Mouse (Mus musculus): ENCODE data around the gene Olfr243. TPM values are rescaled to one million over a fixed set of nuclear protein-coding genes. Genes with fewer than 3 reads are reported as not detected.
"Not testable (repeated sequence)": the region's sequence is repeated elsewhere in the genome, so short reads cannot be mapped to it uniquely, and the experiment has no call there.

Gene Olfr243
- not detected in 2 replicates for polyA plus RNA-seq (2016; fragmentation: Nextera tagmentation; extraction: Ambion mirVana)

GRCm38 (mm10) chr7:103714371-103714770 is at the start of gene Olfr243:
Gene Olfr243 (plus strand): TSS chr7:103714671.
- no peaks in the 10 kb centered on the region for H3K36me3 ChIP-seq
- no peaks in the 10 kb centered on the region for H3K9me3 ChIP-seq
- H3K27ac ChIP-seq, result no peak within 1 kb of the TSS
- H3K4me1 ChIP-seq (replicated peaks), result no peaks in the 10 kb centered on the region
- no peak within 1 kb of the TSS for H3K4me3 ChIP-seq
- H3K27me3 ChIP-seq (ENCODE audit: insufficient read depth, poor library complexity, severe bottlenecking), result no peaks in the 10 kb centered on the region
- DNase-seq (ENCODE audit: low spot score), result no peak

- H3K9me3 ChIP-seq, result no peaks in the 10 kb centered on the region
- WGBS, result 95% methylated on average over 2 of the region's 2 CpGs
- H3K27ac ChIP-seq, result no peak within 1 kb of the TSS
Observed at GRCm38 (mm10) chr7:103671091-103671490, 43.4 kb upstream of the Olfr243 start, which contains the start of gene Olfr624. Gene Olfr624 (minus strand): TSS chr7:103671191.

GRCm38 (mm10) chr7:103682420-103682819 is 32.1 kb upstream of the Olfr243 start, which contains the start of gene Olfr625-ps1:
Gene Olfr625-ps1 (plus strand): TSS chr7:103682720.
- Histone ChIP-seq H3K4me1 (replicated peaks) (no peaks in the 10 kb centered on the region), H3K9me3 (no peaks in the 10 kb centered on the region), H3K27ac (no peak within 1 kb of the TSS), H3K36me3 (no peaks in the 10 kb centered on the region), H3K4me3 (no peak within 1 kb of the TSS), H3K27me3 (ENCODE audit: insufficient read depth, poor library complexity, severe bottlenecking) (no peaks in the 10 kb centered on the region)
- DNase-seq (ENCODE audit: low spot score), result no peak

More at GRCm38 (mm10) chr7:103671091-103671490, 43.4 kb upstream of the Olfr243 start, which contains the start of gene Olfr624:
- no peak for DNase-seq (ENCODE audit: low spot score)
- Histone ChIP-seq H3K4me1 (replicated peaks) (no peaks in the 10 kb centered on the region), H3K4me3 (no peak within 1 kb of the TSS), H3K27me3 (ENCODE audit: insufficient read depth, poor library complexity, severe bottlenecking) (no peaks in the 10 kb centered on the region), H3K36me3 (no peaks in the 10 kb centered on the region)

DNA sequence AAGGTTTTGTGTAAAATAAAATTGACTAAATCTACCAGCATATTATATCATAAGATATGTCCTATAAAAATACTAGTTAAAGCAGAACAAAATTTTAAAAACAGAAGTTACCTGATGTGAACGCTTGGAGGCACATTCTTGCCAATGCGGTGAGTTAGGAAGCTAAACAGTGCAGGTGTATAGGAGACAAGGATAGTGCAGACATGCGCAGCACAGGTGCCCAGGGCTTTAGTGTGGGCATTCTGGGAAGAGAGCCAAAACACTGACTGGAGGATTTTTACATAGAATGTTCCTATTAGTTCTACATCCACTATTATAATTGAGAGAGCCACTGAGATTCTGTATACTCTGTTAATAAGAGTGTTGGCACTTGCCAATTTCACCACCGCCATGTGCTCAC is 15.0 kb upstream of the Olfr243 start:
- 90% methylated on average over 4 of the region's 4 CpGs for WGBS
- Histone ChIP-seq H3K36me3 (no peaks in the 10 kb centered on the region), H3K4me3 (no peak overlapping the region), H3K4me1 (replicated peaks) (no peaks in the 10 kb centered on the region), H3K27ac (no peak overlapping the region), H3K27me3 (ENCODE audit: insufficient read depth, poor library complexity, severe bottlenecking) (no peaks in the 10 kb centered on the region), H3K9me3 (no peaks in the 10 kb centered on the region)
- DNase-seq (ENCODE audit: low spot score), result no peak

- 26% methylated on average over 2 of the region's 2 CpGs for WGBS
- no peaks in the 10 kb centered on the region for H3K9me3 ChIP-seq
- H3K27ac ChIP-seq, result no peak overlapping the region
- H3K4me3 ChIP-seq, result no peak overlapping the region
- H3K27me3 ChIP-seq (ENCODE audit: insufficient read depth, poor library complexity, severe bottlenecking), result no peaks in the 10 kb centered on the region
- no peaks in the 10 kb centered on the region for H3K4me1 ChIP-seq (replicated peaks)
- no peaks in the 10 kb centered on the region for H3K36me3 ChIP-seq
- no peak for DNase-seq (ENCODE audit: low spot score)
Observed at GRCm38 (mm10) chr7:103712024-103712423, 2.4 kb upstream of the Olfr243 start.

GRCm38 (mm10) chr7:103716398-103716797 is 1.9 kb downstream of the Olfr243 start:
- H3K27me3 ChIP-seq (ENCODE audit: insufficient read depth, poor library complexity, severe bottlenecking); DNase-seq (ENCODE audit: low spot score); H3K36me3 ChIP-seq; H3K4me3 ChIP-seq; H3K27ac ChIP-seq; H3K4me1 ChIP-seq (replicated peaks); H3K9me3 ChIP-seq: not testable (repeated sequence)
- 95% methylated on average over 1 of the region's 1 CpGs for WGBS

DNA sequence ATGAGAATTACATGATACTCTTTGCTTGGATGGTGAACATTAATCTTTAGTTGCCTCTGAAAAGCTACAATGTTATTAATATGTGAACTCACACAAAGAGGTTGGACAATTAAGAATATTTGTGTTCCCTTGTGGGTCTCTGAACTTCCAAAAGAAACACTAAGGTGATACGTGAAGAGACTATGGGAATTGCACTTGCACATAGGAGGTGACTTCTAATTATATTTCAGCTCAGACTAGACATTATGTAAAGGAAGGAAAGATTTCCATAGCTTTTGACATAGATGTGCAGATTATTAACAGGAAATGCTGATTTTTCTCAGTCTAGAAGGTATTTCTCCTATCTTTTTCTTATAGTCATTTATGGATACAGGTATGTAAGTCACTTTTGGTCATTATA is 15.6 kb downstream of the Olfr243 start, which contains the start of gene Olfr628:
TSS of gene Olfr628 (plus strand) at position 301 of the 400 bp plus-strand sequence.
- WGBS, result 85% methylated on average over 1 of the region's 1 CpGs
- Histone ChIP-seq H3K4me1 (replicated peaks) (no peaks in the 10 kb centered on the region), H3K36me3 (no peaks in the 10 kb centered on the region), H3K27ac (no peak within 1 kb of the TSS), H3K27me3 (ENCODE audit: insufficient read depth, poor library complexity, severe bottlenecking) (no peaks in the 10 kb centered on the region), H3K9me3 (no peaks in the 10 kb centered on the region), H3K4me3 (no peak within 1 kb of the TSS)
- no peak for DNase-seq (ENCODE audit: low spot score)

GRCm38 (mm10) chr7:103744843-103745242 is 30.4 kb downstream of the Olfr243 start, which contains the start of gene Olfr629:
Gene Olfr629 (minus strand): TSS chr7:103744943.
- Histone ChIP-seq H3K27me3 (ENCODE audit: insufficient read depth, poor library complexity, severe bottlenecking) (no peaks in the 10 kb centered on the region), H3K36me3 (no peaks in the 10 kb centered on the region), H3K27ac (no peak within 1 kb of the TSS), H3K9me3 (0 out of 2 replicates have a peak, but pooled peaks cover 3% of the 10 kb centered on the region), H3K4me1 (replicated peaks) (no peaks in the 10 kb centered on the region), H3K4me3 (no peak within 1 kb of the TSS)
- 81% methylated on average over 2 of the region's 2 CpGs for WGBS
- DNase-seq (ENCODE audit: low spot score), result no peak

- Histone ChIP-seq H3K4me3 (no peak within 1 kb of the TSS), H3K9me3 (no peaks in the 10 kb centered on the region), H3K36me3 (no peaks in the 10 kb centered on the region), H3K27ac (no peak within 1 kb of the TSS), H3K4me1 (replicated peaks) (no peaks in the 10 kb centered on the region), H3K27me3 (ENCODE audit: insufficient read depth, poor library complexity, severe bottlenecking) (no peaks in the 10 kb centered on the region)
- no peak for DNase-seq (ENCODE audit: low spot score)
- 52% methylated on average over 2 of the region's 2 CpGs for WGBS
Observed at GRCm38 (mm10) chr7:103757233-103757632, 42.8 kb downstream of the Olfr243 start, which contains the start of gene Olfr630. Gene Olfr630 (minus strand): TSS chr7:103757333.

- not testable (repeated sequence) for DNase-seq (ENCODE audit: low spot score); H3K4me3 ChIP-seq; H3K4me1 ChIP-seq (replicated peaks); H3K9me3 ChIP-seq; H3K27ac ChIP-seq; H3K36me3 ChIP-seq; H3K27me3 ChIP-seq (ENCODE audit: insufficient read depth, poor library complexity, severe bottlenecking)
- WGBS, result 92% methylated on average over 6 of the region's 6 CpGs
Observed at GRCm38 (mm10) chr7:103762212-103762611, 47.7 kb downstream of the Olfr243 start.

- DNase-seq (ENCODE audit: low spot score); H3K27ac ChIP-seq: not testable (repeated sequence)
- 88% methylated on average over 6 of the region's 6 CpGs for WGBS
Observed at GRCm38 (mm10) chr7:103767687-103768086, 53.2 kb downstream of the Olfr243 start.

More at GRCm38 (mm10) chr7:103767687-103768086, 53.2 kb downstream of the Olfr243 start:
- not testable (repeated sequence) for H3K36me3 ChIP-seq; H3K27me3 ChIP-seq (ENCODE audit: insufficient read depth, poor library complexity, severe bottlenecking); H3K4me1 ChIP-seq (replicated peaks); H3K9me3 ChIP-seq; H3K4me3 ChIP-seq
